In genomic region chr8:61756971-61757965, GRCm38 (mm10) we compare ENCODE assay signal across 9 mouse cellular contexts.
DNase-seq lines count a peak whose midpoint lies in the region; ATAC-seq and TF ChIP-seq lines count a peak whose summit lies in the region.
"Had no signal": no experiment of that assay in that cellular context is flagged by ENCODE, and none has a peak within 500 bp of the region (broad histone marks: within the 10 kb centered on the region; RNA-seq: fewer than 3 reads in every experiment).

No protein-coding gene starts in this region.

- no peak overlapping the region for H3K9ac ChIP-seq in heart, postnatal 0 days (replicated peaks; ENCODE audit: low read depth, low read length)
- no peak overlapping the region for H3K9ac ChIP-seq in midbrain, embryonic 15.5 days

- H3K4me3 ChIP-seq in heart, embryonic 10.5 days, result peak overlapping the region; percentile 27; the same call in 1 of the 2 replicates
- no peak overlapping the region for H3K4me3 ChIP-seq in heart, postnatal 0 days (ENCODE audit: low read depth, low read length)
- 0 out of 2 replicates have a peak overlapping the region, but pooled peaks have one; percentile 7 for H3K4me3 ChIP-seq in midbrain, embryonic 15.5 days

- CTCF ChIA-PET in Patski (lab: Charles Lee), result interaction anchor here (1.3 to 1.5 kb wide), 2 partner anchors 54 to 57 kb away, joined by 3 read pairs; no protein-coding TSS in a partner anchor

- WGBS in heart, embryonic 10.5 days, result 38% methylated on average over 18 of the region's 18 CpGs
- WGBS in heart, postnatal 0 days, result 32% methylated on average over 18 of the region's 18 CpGs
- 35% methylated on average over 18 of the region's 18 CpGs for WGBS in midbrain, embryonic 15.5 days

- peak; percentile 31 for TF ChIP-seq CTCF in Patski (IDR thresholded peaks at IDR 0.05)
- no peak for TF ChIP-seq CTCF in heart, postnatal 0 days (IDR thresholded peaks at IDR 0.05; ENCODE audit: low read depth)

- peaks cover 62% of the 10 kb centered on the region for H3K4me1 ChIP-seq in heart, embryonic 10.5 days
- peaks cover 50% of the 10 kb centered on the region for H3K4me1 ChIP-seq in heart, postnatal 0 days (ENCODE audit: control insufficient read depth, insufficient read depth)
- peaks cover 23% of the 10 kb centered on the region for H3K4me1 ChIP-seq in midbrain, embryonic 15.5 days

- no peaks in the 10 kb centered on the region for H3K27me3 ChIP-seq in heart, embryonic 10.5 days (ENCODE audit: insufficient read depth, poor library complexity, severe bottlenecking)
- H3K27me3 ChIP-seq in Patski, result no peaks in the 10 kb centered on the region
- H3K27me3 ChIP-seq in heart, postnatal 0 days (ENCODE audit: control insufficient read depth, insufficient read depth, low read length), result no peaks in the 10 kb centered on the region
- H3K27me3 ChIP-seq in midbrain, embryonic 15.5 days (replicated peaks), result no peaks in the 10 kb centered on the region

- TF ChIP-seq EP300 in heart, postnatal 0 days (IDR thresholded peaks at IDR 0.05; ENCODE audit: low read depth), result no peak

- intact Hi-C loops in heart, postnatal 14 days (cut with DNase I), result loop anchor here (5.0 kb wide), 1 partner anchor 115 kb away; no protein-coding TSS in a partner anchor

- POLR2A ChIA-PET in Patski (lab: Charles Lee), result interaction anchor here (0.6 kb wide), 1 partner anchor 868 kb away, joined by 3 read pairs; no protein-coding TSS in a partner anchor

- no peaks in the 10 kb centered on the region for H3K9me3 ChIP-seq in heart, embryonic 10.5 days
- no peaks in the 10 kb centered on the region for H3K9me3 ChIP-seq in heart, postnatal 0 days (replicated peaks; ENCODE audit: control insufficient read depth, low read length)
- H3K9me3 ChIP-seq in midbrain, embryonic 15.5 days, result no peaks in the 10 kb centered on the region

- peaks cover 15% of the 10 kb centered on the region; the same call in 1 of the 2 replicates for H3K36me3 ChIP-seq in heart, embryonic 10.5 days
- peaks cover 7% of the 10 kb centered on the region for H3K36me3 ChIP-seq in heart, postnatal 0 days (replicated peaks; ENCODE audit: control insufficient read depth, insufficient read depth, low read length)
- no peaks in the 10 kb centered on the region for H3K36me3 ChIP-seq in midbrain, embryonic 15.5 days (replicated peaks)

- in situ Hi-C loops in Patski (cut with MboI; ENCODE audit: low pct_unique_long_range_greater_than_20kb), result no loop called here

- DNase-seq in heart, embryonic 10.5 days (ENCODE audit: low spot score), result peak; percentile 76
- DNase-seq in heart, postnatal 14 days, result no peak
- DNase-seq in Patski (ENCODE audit: low read depth, low spot score), result peak; percentile 80
- DNase-seq in heart, postnatal 0 days (ENCODE audit: low spot score), result no peak
- DNase-seq in right cerebral cortex, adult 18-20 months, result no peak
- no peak for DNase-seq in frontal cortex, postnatal 10 days (ENCODE audit: low spot score in 2 of 2)
- DNase-seq in frontal cortex, postnatal 25 days (ENCODE audit: low spot score in 2 of 2), result no peak
- DNase-seq: layer of hippocampus, postnatal 36 days had no signal

- ATAC-seq in Patski, result peak; percentile 67
- no peak for ATAC-seq in heart, postnatal 0 days (ENCODE audit: insufficient read depth, low read depth)
- ATAC-seq in midbrain, embryonic 15.5 days (replicated peaks), result peak; percentile 41

- peak overlapping the region; percentile 52; the same call in 1 of the 2 replicates for H3K27ac ChIP-seq in heart, embryonic 10.5 days
- H3K27ac ChIP-seq in heart, postnatal 0 days (ENCODE audit: low read depth), result 0 out of 2 replicates have a peak overlapping the region, but pooled peaks have one; percentile 7
- H3K27ac ChIP-seq in midbrain, embryonic 15.5 days, result no peak overlapping the region

- H3K4me2 ChIP-seq in heart, postnatal 0 days (ENCODE audit: low read depth, low read length), result 0 out of 2 replicates have a peak overlapping the region, but pooled peaks have one; percentile 11
- peak overlapping the region; percentile 93 for H3K4me2 ChIP-seq in midbrain, embryonic 15.5 days

Comparison
In these comparisons a context has a peak if more than half of its experiments do, and no peak if none do; other contexts are left out.
1. DNase-seq: peak in heart, embryonic 10.5 days (single experiment) and Patski (single experiment); none in heart, postnatal 14 days (0 of 2), heart, postnatal 0 days (single experiment), right cerebral cortex, adult 18-20 months (single experiment), frontal cortex, postnatal 10 days (0 of 2) and frontal cortex, postnatal 25 days (0 of 2).